Mouse (Mus musculus) neural tube, embryonic 11.5 days (tissue): ENCODE measurements around the gene Nap1l1. TPM values are rescaled to one million over a fixed set of nuclear protein-coding genes. Genes with fewer than 3 reads are reported as not detected.

Experiments used
- ATAC-seq: fragments of 200-750 bp; cut with Nextera tagmentation; 2 replicates; pipeline ENCODE4 v1.8.0; 2017; ENCODE audit warnings: moderate number of reproducible peaks, mild to moderate bottlenecking, moderate TSS enrichment, moderate library complexity; ENCODE audit not compliant: insufficient read depth, low FRiP score, low TSS enrichment
- DNase-seq: peaks from one replicate; pipeline ENCODE4 v3.0.0-alpha.2; 2015; ENCODE audit warnings: low spot score
- H3K27ac ChIP-seq: fragments of 300-500 bp; sonication (generic); 2 replicates; pipeline ENCODE4 v1.5.1; 2014; ENCODE audit warnings: low read depth, mild to moderate bottlenecking, low read length
- H3K27me3 ChIP-seq: fragments of 300-500 bp; sonication (generic); 2 replicates; pipeline ENCODE4 v1.6.1; 2014; ENCODE audit warnings: mild to moderate bottlenecking, low read length, mixed read lengths; ENCODE audit not compliant: control insufficient read depth, insufficient read depth
- H3K36me3 ChIP-seq: fragments of 300-500 bp; sonication (generic); 2 replicates; pipeline ENCODE4 v1.6.1; 2014; ENCODE audit warnings: mild to moderate bottlenecking, low read length, moderate library complexity, mixed read lengths; ENCODE audit not compliant: control insufficient read depth, insufficient read depth
- H3K4me1 ChIP-seq: fragments of 300-500 bp; sonication (generic); 2 replicates; pipeline ENCODE4 v1.6.1; 2014; ENCODE audit warnings: low read length, mixed read lengths; ENCODE audit not compliant: control insufficient read depth, insufficient read depth
- H3K4me2 ChIP-seq: fragments of 300-500 bp; sonication (generic); 2 replicates; pipeline ENCODE4 v1.6.1; 2014; ENCODE audit warnings: low read depth, mild to moderate bottlenecking, moderate library complexity
- H3K4me3 ChIP-seq: fragments of 300-500 bp; sonication (generic); 2 replicates; pipeline ENCODE4 v1.5.1; 2014; ENCODE audit warnings: low read depth, low read length
- H3K9ac ChIP-seq: fragments of 300-500 bp; sonication (generic); 2 replicates; pipeline ENCODE4 v1.6.1; 2014; ENCODE audit warnings: mild to moderate bottlenecking, low read length
- H3K9me3 ChIP-seq: fragments of 300-500 bp; sonication (generic); 2 replicates; pipeline ENCODE4 v1.6.1; 2016; ENCODE audit warnings: low read length; ENCODE audit not compliant: control insufficient read depth
- WGBS: fragments of 180-500 bp; shearing (Covaris S2); extraction: QIAGEN DNeasy Blood & Tissue Kit; methylation state at CpG from one replicate; pipeline ENCODE4 v1.1.7; 2014; 5-methylcytosine and 5-hydroxymethylcytosine counted together
- polyA plus RNA-seq: library from polyadenylated mRNA; unstranded; fragments of >200 nt; fragmentation: Nextera tagmentation; extraction: Ambion mirVana; gene quantifications from 2 replicates; pipeline ENCODE4 v1.2.1, GENCODE M21; 2014

Nap1l1 gene
- polyA plus RNA-seq, 1 experiment from 2014 or later = 339 TPM

- Histone ChIP-seq H3K36me3 (no peaks in the 10 kb centered on the region), H3K4me2 (no peak overlapping the region), H3K4me1 (no peaks in the 10 kb centered on the region; the same call in 1 of the 2 replicates), H3K27ac (no peak overlapping the region), H3K27me3 (no peaks in the 10 kb centered on the region), H3K9me3 (no peaks in the 10 kb centered on the region), H3K9ac (no peak overlapping the region), H3K4me3 (no peak overlapping the region)
- ATAC-seq (no peak), DNase-seq (no peak)
- 60% methylated on average over 12 of the region's 12 CpGs for WGBS
Observed at GRCm38 (mm10) chr10:111523894-111524293, 50.9 kb downstream of the Nap1l1 start.

- 83% methylated on average over 5 of the region's 5 CpGs for WGBS
- ATAC-seq = no peak
- no peak overlapping the region for H3K4me3 ChIP-seq
- H3K9me3 ChIP-seq = no peaks in the 10 kb centered on the region
- H3K4me2 ChIP-seq = no peak overlapping the region
- no peaks in the 10 kb centered on the region for H3K4me1 ChIP-seq
- DNase-seq = no peak
- H3K36me3 ChIP-seq = no peaks in the 10 kb centered on the region
- no peak overlapping the region for H3K9ac ChIP-seq
- H3K27me3 ChIP-seq = no peaks in the 10 kb centered on the region
- H3K27ac ChIP-seq = no peak overlapping the region
Observed at GRCm38 (mm10) chr10:111527057-111527456, 54.0 kb downstream of the Nap1l1 start.

GRCm38 (mm10) chr10:111527613-111528012, 54.6 kb downstream of the Nap1l1 start:
- no peak overlapping the region for H3K4me3 ChIP-seq
- H3K9ac ChIP-seq = no peak overlapping the region
- H3K4me1 ChIP-seq = no peaks in the 10 kb centered on the region
- no peaks in the 10 kb centered on the region for H3K36me3 ChIP-seq
- DNase-seq (no peak), ATAC-seq (no peak)
- no peaks in the 10 kb centered on the region for H3K27me3 ChIP-seq
- no peaks in the 10 kb centered on the region for H3K9me3 ChIP-seq
- 86% methylated on average over 7 of the region's 7 CpGs for WGBS
- no peak overlapping the region for H3K27ac ChIP-seq
- no peak overlapping the region for H3K4me2 ChIP-seq

GRCm38 (mm10) chr10:111528283-111528682, 55.3 kb downstream of the Nap1l1 start:
- Histone ChIP-seq H3K4me2 (no peak overlapping the region), H3K9me3 (no peaks in the 10 kb centered on the region), H3K4me1 (no peaks in the 10 kb centered on the region), H3K36me3 (no peaks in the 10 kb centered on the region), H3K27me3 (no peaks in the 10 kb centered on the region), H3K4me3 (no peak overlapping the region), H3K27ac (no peak overlapping the region), H3K9ac (no peak overlapping the region)
- no peak for ATAC-seq
- 80% methylated on average over 4 of the region's 4 CpGs for WGBS
- no peak for DNase-seq

GRCm38 (mm10) chr10:111530398-111530797, 57.4 kb downstream of the Nap1l1 start:
- H3K27ac ChIP-seq = no peak overlapping the region
- H3K9ac ChIP-seq = no peak overlapping the region
- no peaks in the 10 kb centered on the region for H3K27me3 ChIP-seq
- peaks cover 6% of the 10 kb centered on the region for H3K4me1 ChIP-seq
- ATAC-seq (no peak), DNase-seq (no peak)
- no peak overlapping the region for H3K4me2 ChIP-seq
- 85% methylated on average over 7 of the region's 7 CpGs for WGBS
- no peaks in the 10 kb centered on the region for H3K36me3 ChIP-seq
- no peaks in the 10 kb centered on the region for H3K9me3 ChIP-seq
- no peak overlapping the region for H3K4me3 ChIP-seq

GRCm38 (mm10) chr10:111534691-111535090, 61.7 kb downstream of the Nap1l1 start:
- Histone ChIP-seq H3K36me3 (no peaks in the 10 kb centered on the region), H3K27ac (no peak overlapping the region), H3K4me1 (peaks cover 6% of the 10 kb centered on the region), H3K4me2 (no peak overlapping the region), H3K9ac (no peak overlapping the region), H3K9me3 (no peaks in the 10 kb centered on the region), H3K4me3 (no peak overlapping the region), H3K27me3 (no peaks in the 10 kb centered on the region)
- WGBS = 73% methylated on average over 8 of the region's 8 CpGs
- ATAC-seq (no peak), DNase-seq (no peak)

GRCm38 (mm10) chr10:111537410-111537809, 64.4 kb downstream of the Nap1l1 start:
- no peaks in the 10 kb centered on the region for H3K36me3 ChIP-seq
- peaks cover 6% of the 10 kb centered on the region for H3K4me1 ChIP-seq
- ATAC-seq (no peak), DNase-seq (no peak)
- 84% methylated on average over 19 of the region's 19 CpGs for WGBS
- H3K9ac ChIP-seq = no peak overlapping the region
- no peak overlapping the region for H3K4me2 ChIP-seq
- H3K4me3 ChIP-seq = no peak overlapping the region
- H3K27ac ChIP-seq = no peak overlapping the region
- H3K9me3 ChIP-seq = no peaks in the 10 kb centered on the region
- H3K27me3 ChIP-seq = no peaks in the 10 kb centered on the region

- 0 out of 2 replicates have a peak overlapping the region, but pooled peaks have one; percentile 8 for H3K9ac ChIP-seq
- no peak for ATAC-seq
- 30% methylated on average over 9 of the region's 9 CpGs for WGBS
- H3K9me3 ChIP-seq = no peaks in the 10 kb centered on the region
- DNase-seq = peak; percentile 54
- H3K36me3 ChIP-seq = no peaks in the 10 kb centered on the region
- no peak overlapping the region for H3K4me3 ChIP-seq
- H3K27ac ChIP-seq = peak overlapping the region; percentile 69
- H3K27me3 ChIP-seq = no peaks in the 10 kb centered on the region
- no peak overlapping the region for H3K4me2 ChIP-seq
- no peaks in the 10 kb centered on the region for H3K4me1 ChIP-seq
Observed at GRCm38 (mm10) chr10:111539724-111540324, 66.8 kb downstream of the Nap1l1 start.

- no peak overlapping the region for H3K27ac ChIP-seq
- WGBS = 74% methylated on average over 9 of the region's 9 CpGs
- H3K4me1 ChIP-seq = no peaks in the 10 kb centered on the region
- no peaks in the 10 kb centered on the region for H3K27me3 ChIP-seq
- H3K4me3 ChIP-seq = no peak overlapping the region
- no peaks in the 10 kb centered on the region for H3K36me3 ChIP-seq
- DNase-seq (no peak), ATAC-seq (no peak)
- H3K9me3 ChIP-seq = no peaks in the 10 kb centered on the region
- H3K9ac ChIP-seq = no peak overlapping the region
- no peak overlapping the region for H3K4me2 ChIP-seq
Observed at GRCm38 (mm10) chr10:111540678-111541077, 67.7 kb downstream of the Nap1l1 start.
